Mouse (Mus musculus): ENCODE measurements at regions not wholly inside any gene's neighbourhood (a gene's known extent, or its start where the extent isn't known, plus 50 kb on each side); places are given as distances from the start of the nearest gene placed in this dataset.

GRCm38 (mm10) chr14:48942882-48943281 lies 123.0 kb upstream of the Ap5m1 start:
- no peak for DNase-seq

- DNase-seq = no peak
These were observed 135.0 kb upstream of the Ap5m1 start for GRCm38 (mm10) chr14:48930886-48931285.

- no peak for DNase-seq
These were observed 140.0 kb upstream of the Ap5m1 start for GRCm38 (mm10) chr14:48925870-48926269.

GRCm38 (mm10) chr14:48909420-48909819 lies 156.5 kb upstream of the Ap5m1 start:
- no peak for DNase-seq

GRCm38 (mm10) chr14:48907991-48908698 lies 157.8 kb upstream of the Ap5m1 start:
- peak; percentile 74 for DNase-seq

GRCm38 (mm10) chr14:48907403-48907973 lies 158.4 kb upstream of the Ap5m1 start:
- no peak for DNase-seq

GRCm38 (mm10) chr14:48906956-48907355 lies 158.9 kb upstream of the Ap5m1 start:
- no peak for DNase-seq

DNA sequence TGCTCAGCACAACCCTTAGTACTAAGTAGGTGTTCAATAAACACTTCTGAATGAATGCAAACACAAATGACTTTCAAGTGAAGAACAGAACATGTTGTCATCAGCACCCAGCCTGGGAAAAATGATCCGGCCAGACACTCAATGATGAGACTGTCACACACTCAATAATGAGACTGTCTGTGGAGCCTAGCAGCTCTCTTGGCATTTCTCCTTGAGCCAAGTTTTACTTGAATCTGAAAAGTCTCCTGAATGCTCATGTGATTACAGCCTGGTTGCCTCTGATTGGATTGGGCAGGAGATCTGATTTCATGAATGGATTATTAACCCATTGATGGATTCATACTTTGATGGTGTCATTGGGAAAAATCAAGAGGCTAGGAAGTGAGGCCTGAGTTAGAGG lies 161.3 kb upstream of the Ap5m1 start:
- no peak for DNase-seq

DNA sequence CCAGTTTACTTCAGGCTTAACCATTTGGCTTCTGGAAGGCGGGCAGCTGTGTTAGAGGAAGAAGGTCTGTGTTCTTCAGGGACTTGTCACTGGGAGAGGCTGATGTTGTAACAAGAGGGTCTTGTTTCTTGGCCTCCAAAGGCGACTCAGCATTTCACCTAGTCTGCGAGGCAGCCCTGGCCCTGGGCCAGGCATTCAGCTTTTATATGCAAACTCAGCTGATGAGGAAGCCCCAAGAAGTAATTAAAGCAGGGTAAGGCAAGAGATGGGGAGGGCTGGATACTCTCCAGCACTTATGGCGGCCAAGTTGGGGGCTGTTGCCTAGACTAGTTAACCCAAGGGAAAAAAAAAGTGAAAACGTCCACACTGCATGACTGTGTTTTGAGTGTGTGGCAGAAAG lies 162.4 kb upstream of the Ap5m1 start:
- peak; percentile 65 for DNase-seq

DNA sequence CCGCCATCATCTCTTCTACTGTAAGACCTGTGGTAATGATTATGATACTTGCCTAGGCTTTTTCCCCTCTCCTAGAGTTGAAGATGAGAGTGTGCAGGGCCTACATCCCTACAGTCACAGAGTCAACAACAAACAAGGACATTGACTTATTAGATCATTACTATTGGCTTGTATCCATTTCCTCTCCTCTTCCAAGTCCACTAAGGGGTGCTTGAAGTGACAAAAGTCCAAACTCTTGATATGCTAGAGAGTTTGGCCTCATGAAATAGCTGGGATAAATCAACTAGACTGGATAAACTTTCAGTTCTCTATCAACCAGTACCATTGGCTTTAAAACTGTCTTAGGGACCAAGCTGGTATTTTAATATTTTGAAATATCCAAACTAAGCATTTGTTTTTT lies 165.7 kb upstream of the Ap5m1 start:
- DNase-seq = no peak

DNA sequence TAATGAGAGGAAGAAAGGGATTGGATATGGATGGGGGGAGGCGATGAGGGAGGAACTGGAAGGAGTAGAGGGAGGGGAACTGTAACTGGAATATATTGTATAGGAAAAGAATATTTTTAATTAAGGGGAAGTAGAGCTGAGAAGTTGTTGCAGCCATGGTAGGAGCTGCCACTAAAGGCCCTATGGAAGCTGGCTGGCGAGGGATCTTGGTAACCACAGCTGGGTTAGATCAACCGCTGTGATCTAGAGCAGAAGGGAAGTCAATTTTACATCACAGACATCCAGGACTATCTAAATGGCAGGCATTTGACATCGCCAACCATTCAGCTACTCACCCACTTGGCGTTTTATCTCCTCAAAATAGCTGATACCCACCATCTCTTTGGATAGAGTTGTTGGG lies 168.8 kb upstream of the Ap5m1 start:
- no peak for DNase-seq

GRCm38 (mm10) chr14:48896235-48896634 lies 169.7 kb upstream of the Ap5m1 start:
- DNase-seq = no peak

DNA sequence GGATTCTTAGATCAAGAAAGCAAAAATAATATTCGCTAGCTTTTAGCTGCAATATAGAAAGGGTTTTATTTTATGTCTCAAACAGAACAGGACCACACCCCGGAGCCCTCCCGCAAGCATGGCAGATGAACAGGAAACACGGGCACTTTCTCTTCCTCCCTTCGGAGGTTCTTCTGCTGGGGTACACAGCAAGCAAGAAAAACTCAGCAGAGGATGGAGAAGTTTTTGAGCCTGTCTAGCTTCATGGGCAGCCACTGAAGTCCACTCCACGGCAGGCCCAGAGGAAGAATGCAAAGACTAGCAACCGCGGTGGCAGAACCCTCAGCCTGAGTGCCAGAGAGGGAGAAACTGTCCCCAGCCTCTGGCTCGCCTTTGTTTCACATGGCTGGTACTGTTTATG lies 174.7 kb upstream of the Ap5m1 start:
- no peak for DNase-seq

- peak; percentile 60 for DNase-seq
These were observed 176.9 kb upstream of the Ap5m1 start for GRCm38 (mm10) chr14:48888954-48889353.

- no peak for DNase-seq
These were observed 185.9 kb upstream of the Ap5m1 start for GRCm38 (mm10) chr14:48880041-48880440.

DNA sequence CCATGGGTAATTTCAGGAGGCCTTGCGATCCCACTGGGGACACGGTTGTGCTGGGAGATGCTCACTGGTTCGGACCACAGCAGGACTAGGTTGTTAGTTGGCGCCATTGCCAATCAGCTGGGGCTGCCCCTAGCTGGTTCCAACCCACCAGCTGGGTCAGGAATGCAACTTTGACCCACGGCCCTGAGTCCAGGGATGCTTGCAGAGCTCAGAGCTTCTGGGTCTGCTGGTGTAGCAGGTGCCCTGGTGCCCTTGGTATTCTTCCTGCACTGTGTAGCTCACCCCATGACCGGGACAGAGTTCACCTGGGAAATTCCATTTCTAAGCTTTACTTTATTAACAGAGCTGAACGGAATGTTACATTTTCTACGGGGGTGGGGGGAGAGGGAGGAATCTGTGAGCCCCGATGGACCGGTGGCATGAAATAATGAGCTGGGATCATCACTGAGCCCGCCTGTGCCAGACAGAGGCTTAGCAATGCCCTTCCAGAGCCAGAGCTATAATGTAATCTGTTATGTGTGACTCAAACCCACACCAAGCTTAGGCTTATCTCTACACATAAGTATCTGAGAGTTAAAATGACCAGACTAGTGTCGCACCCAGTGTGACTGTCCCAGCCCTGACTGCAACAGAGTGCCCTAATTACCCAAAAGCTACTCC lies 187.8 kb upstream of the Ap5m1 start:
- peak; percentile 36 for DNase-seq

- DNase-seq = no peak
These were observed 194.6 kb upstream of the Ap5m1 start for GRCm38 (mm10) chr14:48871313-48871712.

DNA sequence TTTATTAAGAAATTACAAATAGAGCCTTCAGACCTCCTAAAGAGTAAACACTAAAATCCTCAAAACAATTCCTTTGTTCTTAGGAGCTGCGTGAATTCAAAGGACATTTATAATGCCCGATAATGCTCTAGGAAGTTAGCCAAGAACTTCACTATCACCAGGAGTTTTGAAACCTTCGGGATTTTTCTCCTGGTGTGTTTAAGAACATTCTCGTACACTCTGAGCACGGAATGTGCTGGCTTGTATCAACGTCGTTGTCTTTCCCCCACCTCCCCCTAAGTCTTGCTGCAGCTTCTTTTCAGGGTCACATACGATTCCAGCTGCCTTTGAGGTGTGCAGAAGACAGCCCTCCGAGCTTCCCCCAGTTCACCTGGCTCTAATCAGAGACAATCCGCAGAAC lies 195.9 kb upstream of the Ap5m1 start:
- DNase-seq = no peak

DNA sequence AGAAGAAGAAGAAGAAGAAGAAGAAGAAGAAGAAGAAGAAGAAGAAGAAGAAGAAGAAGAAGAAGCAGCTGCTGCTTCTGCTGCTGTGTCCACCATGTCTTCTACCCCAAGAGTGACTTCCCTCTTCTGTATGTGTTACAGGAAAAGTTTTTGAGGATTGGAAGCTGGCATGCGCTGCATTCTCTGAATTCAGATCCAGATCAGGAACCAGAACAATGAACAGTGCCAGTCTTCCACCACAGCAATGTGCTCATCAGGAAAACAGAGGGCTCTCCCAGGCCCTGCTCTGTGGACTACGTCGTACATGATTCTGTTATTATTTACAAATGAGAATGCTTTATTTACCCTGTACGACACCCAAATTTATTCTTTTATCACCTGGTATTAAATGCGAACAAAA lies 181.8 kb upstream of the Otx2 start:
- DNase-seq = no peak

GRCm38 (mm10) chr14:48854188-48854924 lies 180.7 kb upstream of the Otx2 start:
- peak; percentile 57 for DNase-seq

DNA sequence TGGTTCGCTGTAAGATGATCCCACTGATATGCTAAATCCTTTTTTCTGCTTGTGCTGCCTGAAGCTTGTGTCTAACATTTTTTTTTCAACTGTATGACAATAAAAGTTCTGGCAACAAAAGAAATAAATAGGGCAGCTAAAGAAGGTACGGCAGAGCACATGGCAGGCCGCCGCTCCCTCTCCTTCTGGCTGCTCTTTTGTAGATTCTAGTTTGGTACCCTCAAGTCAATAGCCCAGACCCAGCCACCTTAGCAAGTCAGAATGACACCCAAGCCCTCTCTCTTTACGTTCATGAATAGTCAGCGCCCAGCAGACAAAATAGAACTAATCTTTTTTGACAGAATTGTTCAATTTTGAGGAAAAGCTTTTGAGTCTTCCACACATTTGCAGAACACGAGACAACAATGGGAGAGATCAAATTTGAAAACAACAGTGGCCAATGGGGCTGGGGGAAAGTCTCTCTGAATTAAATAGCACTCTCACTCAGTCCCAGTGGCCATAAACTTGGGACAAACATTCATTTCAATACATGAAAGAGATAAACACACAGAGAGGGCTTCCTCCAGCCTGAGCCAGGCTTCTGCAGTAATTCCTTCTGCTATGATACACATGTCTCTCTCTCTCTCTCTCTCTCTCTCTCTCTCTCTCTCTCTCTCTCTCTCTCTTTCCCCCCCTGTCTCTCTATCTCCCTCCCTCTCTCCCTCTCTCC lies 180.0 kb upstream of the Otx2 start:
- DNase-seq = no peak

DNA sequence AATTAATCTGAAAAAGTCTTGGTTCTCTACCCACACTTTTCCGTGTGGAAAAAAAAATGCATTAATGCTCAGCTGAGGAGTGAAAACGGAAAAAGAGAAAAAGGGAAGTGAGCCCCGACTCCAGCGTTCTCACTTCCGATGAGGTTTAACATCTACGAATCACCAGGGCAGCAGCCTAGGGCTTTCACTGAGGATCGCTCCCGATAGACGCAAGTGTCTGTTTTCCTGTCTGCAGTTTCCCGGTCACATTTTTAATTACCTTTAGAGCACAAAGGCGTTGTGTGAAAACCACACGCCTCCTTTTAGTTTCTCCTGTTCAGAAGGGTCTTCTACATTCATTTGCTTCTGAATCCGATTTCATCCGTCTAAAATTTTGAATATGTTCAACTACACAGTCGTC lies 179.2 kb upstream of the Otx2 start:
- peak; percentile 17 for DNase-seq

DNA sequence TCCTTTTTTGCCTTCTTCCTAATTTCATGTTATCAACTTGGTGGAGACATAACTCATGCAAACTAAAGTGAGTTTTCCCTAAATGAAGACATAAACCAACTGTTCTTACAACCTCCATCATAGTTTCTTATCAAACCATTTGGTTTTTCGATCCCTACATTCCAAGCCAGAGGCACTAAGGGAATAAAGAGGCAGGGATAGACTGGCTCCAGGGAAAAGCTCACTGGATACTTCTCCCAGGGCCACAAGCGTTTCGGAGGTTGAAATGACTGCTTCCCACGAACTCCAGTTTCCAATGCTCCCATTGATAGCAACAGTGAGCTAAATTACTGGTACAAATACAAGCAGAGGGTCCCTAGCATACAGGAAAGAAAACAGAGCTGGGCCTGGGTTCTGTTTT lies 178.4 kb upstream of the Otx2 start:
- no peak for DNase-seq

Measured in retina, postnatal 1 day (tissue).